Mouse (Mus musculus) liver, embryonic 16.5 days (tissue): ENCODE measurements around the gene Zfp423. TPM values are rescaled to one million over a fixed set of nuclear protein-coding genes. Genes with fewer than 3 reads are reported as not detected.
A peak's percentile ranks its signal among the peaks of the same experiment; 100 is the strongest.

ENCODE experiments used
- ATAC-seq: fragments of 200-750 bp; cut with Nextera tagmentation; 2 replicates; pipeline ENCODE4 v1.8.0; 2017; ENCODE audit warnings: low read depth, mild to moderate bottlenecking, moderate number of reproducible peaks, moderate library complexity
- H3K27ac ChIP-seq: fragments of 300-500 bp; sonication (generic); 2 replicates; pipeline ENCODE4 v1.5.1; 2014; ENCODE audit warnings: mild to moderate bottlenecking, low read length
- H3K27me3 ChIP-seq: fragments of 300-500 bp; sonication (generic); 2 replicates; pipeline ENCODE4 v1.6.1; 2014; ENCODE audit warnings: low read depth, low read length, mixed read lengths; ENCODE audit not compliant: control insufficient read depth, insufficient read depth
- H3K36me3 ChIP-seq: fragments of 300-500 bp; sonication (generic); 2 replicates; pipeline ENCODE4 v1.6.1; 2014; ENCODE audit warnings: mild to moderate bottlenecking; ENCODE audit not compliant: control insufficient read depth, insufficient read depth
- H3K4me1 ChIP-seq: fragments of 300-500 bp; sonication (generic); 2 replicates; pipeline ENCODE4 v1.6.1; 2014; ENCODE audit warnings: low read depth, low read length, mixed read lengths; ENCODE audit not compliant: control insufficient read depth
- H3K4me2 ChIP-seq: fragments of 300-500 bp; sonication (generic); 2 replicates; pipeline ENCODE4 v1.6.1; 2014; ENCODE audit warnings: low read depth, low read length, mixed read lengths
- H3K4me3 ChIP-seq: fragments of 300-500 bp; sonication (generic); 2 replicates; pipeline ENCODE4 v1.5.1; 2014; ENCODE audit warnings: low read depth, mild to moderate bottlenecking, low read length
- H3K9ac ChIP-seq: fragments of 300-500 bp; sonication (generic); 2 replicates; pipeline ENCODE4 v1.6.1; 2014; ENCODE audit warnings: low read depth, low read length
- H3K9me3 ChIP-seq: fragments of 300-500 bp; sonication (generic); replicated peaks from 2 replicates; pipeline ENCODE4 v1.6.1; 2016; ENCODE audit warnings: low read length; ENCODE audit not compliant: control insufficient read depth
- WGBS: fragments of 180-500 bp; shearing (Covaris S2); extraction: QIAGEN DNeasy Blood & Tissue Kit; methylation state at CpG from one replicate; pipeline ENCODE4 v1.1.7; 2014; ENCODE audit not compliant: insufficient replicate concordance; 5-methylcytosine and 5-hydroxymethylcytosine counted together
- polyA plus RNA-seq: library from polyadenylated mRNA; unstranded; fragments of >200 nt; fragmentation: Nextera tagmentation; extraction: Ambion mirVana; gene quantifications from 2 replicates; pipeline ENCODE4 v1.2.1, GENCODE M21; 2015

Gene Zfp423
- polyA plus RNA-seq, 1 experiment from 2014 or later = 0.46 TPM

DNA sequence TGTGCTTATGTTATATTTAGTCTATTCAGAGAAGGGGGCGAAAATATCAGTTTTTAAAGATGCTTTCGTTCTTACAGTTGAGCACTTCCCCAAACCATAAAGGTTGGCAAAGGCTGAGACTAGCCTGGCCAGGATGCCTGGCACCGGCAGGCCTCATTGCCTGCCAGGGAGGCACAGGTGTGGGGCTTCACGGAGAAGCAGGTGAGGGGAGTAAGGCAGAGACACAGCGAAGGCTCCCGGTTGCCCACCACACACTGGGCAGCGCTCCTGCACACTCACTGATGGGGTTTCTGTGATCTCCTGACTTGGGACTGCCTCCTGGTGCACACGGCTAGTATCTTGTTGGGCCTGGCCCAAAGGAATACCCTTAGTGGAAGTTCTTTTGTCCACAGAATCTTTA lies 294.1 kb downstream of the Zfp423 start:
- Histone ChIP-seq H3K27ac (no peak overlapping the region), H3K9ac (no peak overlapping the region), H3K36me3 (no peaks in the 10 kb centered on the region), H3K9me3 (no peaks in the 10 kb centered on the region), H3K4me1 (peaks cover 2% of the 10 kb centered on the region; the same call in 1 of the 2 replicates), H3K4me2 (no peak overlapping the region), H3K27me3 (peaks cover 30% of the 10 kb centered on the region), H3K4me3 (no peak overlapping the region)
- 68% methylated on average over 8 of the region's 8 CpGs for WGBS
- no peak for ATAC-seq

DNA sequence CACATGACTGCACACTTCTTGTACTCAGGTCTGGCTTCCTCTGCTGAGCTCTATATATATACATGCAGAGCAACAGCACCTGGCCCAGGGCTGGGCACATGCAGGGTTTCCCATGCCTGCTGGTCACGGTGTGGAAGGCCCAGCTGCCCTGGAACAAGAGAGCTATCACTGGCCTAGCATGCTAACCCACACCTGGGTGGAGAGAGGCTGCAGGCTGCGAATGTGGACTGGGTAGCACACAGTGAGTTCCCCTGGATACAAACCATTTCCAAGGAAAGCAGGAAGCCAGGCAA lies 295.2 kb downstream of the Zfp423 start:
- Histone ChIP-seq H3K4me2 (no peak overlapping the region), H3K9ac (no peak overlapping the region), H3K27ac (no peak overlapping the region), H3K4me3 (no peak overlapping the region), H3K27me3 (peaks cover 42% of the 10 kb centered on the region), H3K9me3 (no peaks in the 10 kb centered on the region), H3K36me3 (no peaks in the 10 kb centered on the region), H3K4me1 (peaks cover 2% of the 10 kb centered on the region; the same call in 1 of the 2 replicates)
- no peak for ATAC-seq
- 65% methylated on average over 2 of the region's 2 CpGs for WGBS

DNA sequence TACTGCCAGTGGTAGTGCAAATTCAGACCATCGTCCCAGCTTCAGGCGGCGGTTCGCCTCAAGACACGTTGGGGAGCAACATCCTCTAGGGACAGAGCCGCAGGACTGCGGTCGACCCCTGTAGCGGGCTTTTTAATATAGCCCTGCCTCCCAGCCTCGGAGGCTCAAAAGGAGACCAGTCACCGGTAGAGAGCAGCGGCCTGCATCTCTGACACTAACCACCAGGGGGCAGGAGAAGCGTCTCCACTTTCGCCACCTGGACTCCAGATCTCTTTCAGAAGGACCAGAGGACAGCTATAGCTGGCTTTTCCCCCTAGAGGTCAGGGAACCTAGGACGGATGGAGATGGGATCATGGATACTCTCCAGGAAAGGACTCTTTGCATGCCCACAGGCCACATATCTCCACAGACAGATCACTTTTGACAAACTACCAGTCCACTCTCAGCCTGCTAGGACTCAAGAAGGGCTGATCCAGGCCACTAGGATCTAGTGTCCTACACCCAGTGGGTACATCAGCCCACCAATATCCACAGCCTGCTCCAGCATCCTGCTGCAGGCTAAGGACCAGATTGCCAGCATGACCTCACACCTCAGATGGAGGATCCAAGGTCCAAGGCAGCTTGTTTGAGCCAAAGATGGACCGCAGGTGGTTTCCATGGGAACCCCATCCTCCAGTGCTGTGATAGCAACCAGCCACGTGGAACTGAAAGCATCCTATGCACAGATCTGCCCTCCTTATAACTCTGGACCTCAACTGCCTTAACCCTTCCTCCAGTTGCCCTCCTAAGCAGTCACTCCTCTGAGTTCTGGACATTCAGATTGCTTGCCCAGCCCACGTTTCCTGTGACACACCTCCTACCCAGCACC lies 295.8 kb downstream of the Zfp423 start:
- Histone ChIP-seq H3K9ac (no peak overlapping the region), H3K9me3 (no peaks in the 10 kb centered on the region), H3K27me3 (peaks cover 44% of the 10 kb centered on the region), H3K27ac (no peak overlapping the region), H3K4me1 (peaks cover 2% of the 10 kb centered on the region; the same call in 1 of the 2 replicates), H3K36me3 (no peaks in the 10 kb centered on the region), H3K4me2 (0 out of 2 replicates have a peak overlapping the region, but pooled peaks have one; percentile 12), H3K4me3 (no peak overlapping the region)
- ATAC-seq = no peak
- WGBS = 8% methylated on average over 18 of the region's 18 CpGs

DNA sequence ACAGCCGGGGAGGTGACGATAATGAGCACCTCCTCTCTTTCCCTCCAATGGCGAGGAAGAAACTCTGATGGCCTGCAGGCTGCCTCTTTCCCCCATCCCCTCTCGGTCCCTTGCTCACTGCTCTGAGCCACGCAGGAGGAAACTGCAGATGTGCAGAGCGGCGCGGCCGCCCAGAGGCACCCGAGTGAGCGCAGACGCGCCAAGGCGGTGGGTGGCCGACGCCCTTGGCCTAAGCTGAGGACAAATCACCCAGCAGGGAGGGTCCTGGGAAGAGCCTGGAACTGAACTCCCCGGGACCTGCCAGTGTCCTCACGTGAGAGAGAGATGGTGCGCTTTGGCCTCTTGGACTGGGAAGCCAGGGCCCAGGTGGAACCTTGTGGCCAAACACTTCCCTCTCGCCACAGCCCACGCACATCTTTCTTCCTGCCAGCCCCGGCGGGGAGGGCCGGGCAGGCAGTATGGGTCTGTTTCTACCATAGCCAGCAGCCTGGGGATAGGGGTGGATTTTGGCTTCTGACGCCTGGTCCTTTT lies 296.5 kb downstream of the Zfp423 start:
- Histone ChIP-seq H3K9ac (no peak overlapping the region), H3K27ac (no peak overlapping the region), H3K9me3 (no peaks in the 10 kb centered on the region), H3K4me2 (peak overlapping the region; percentile 12; the same call in 1 of the 2 replicates), H3K4me1 (peaks cover 2% of the 10 kb centered on the region; the same call in 1 of the 2 replicates), H3K4me3 (0 out of 2 replicates have a peak overlapping the region, but pooled peaks have one; percentile 18), H3K27me3 (peaks cover 44% of the 10 kb centered on the region), H3K36me3 (no peaks in the 10 kb centered on the region)
- under 1% methylated on average over 25 of the region's 25 CpGs for WGBS
- ATAC-seq = no peak

DNA sequence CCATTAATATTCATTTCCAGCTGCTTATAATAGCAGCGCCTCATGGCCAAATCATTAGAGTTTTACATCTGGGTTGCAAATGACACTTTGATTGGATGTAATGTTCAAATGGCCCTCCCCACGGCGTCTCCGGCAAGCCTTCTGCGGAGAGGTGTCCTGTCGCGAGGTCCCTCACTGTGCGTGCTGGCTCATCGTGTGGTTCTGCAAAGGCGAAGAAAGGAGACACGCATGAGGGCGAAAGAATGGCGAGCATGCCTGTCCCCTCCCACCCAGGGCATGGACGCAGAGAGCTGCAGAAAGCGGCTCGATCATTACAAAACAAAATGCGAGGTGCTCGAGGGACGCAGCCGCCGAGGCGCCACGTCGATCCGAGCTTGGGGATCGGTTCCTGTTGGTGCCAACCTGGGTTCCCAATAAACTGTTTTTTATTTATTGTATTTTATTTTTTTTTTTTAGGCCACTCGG lies 297.1 kb downstream of the Zfp423 start:
- Histone ChIP-seq H3K4me3 (no peak overlapping the region), H3K4me2 (peak overlapping the region; percentile 12; the same call in 1 of the 2 replicates), H3K4me1 (peaks cover 2% of the 10 kb centered on the region; the same call in 1 of the 2 replicates), H3K9me3 (no peaks in the 10 kb centered on the region), H3K27ac (no peak overlapping the region), H3K9ac (no peak overlapping the region), H3K27me3 (peaks cover 44% of the 10 kb centered on the region), H3K36me3 (no peaks in the 10 kb centered on the region)
- no peak for ATAC-seq
- WGBS = 7% methylated on average over 27 of the region's 27 CpGs

DNA sequence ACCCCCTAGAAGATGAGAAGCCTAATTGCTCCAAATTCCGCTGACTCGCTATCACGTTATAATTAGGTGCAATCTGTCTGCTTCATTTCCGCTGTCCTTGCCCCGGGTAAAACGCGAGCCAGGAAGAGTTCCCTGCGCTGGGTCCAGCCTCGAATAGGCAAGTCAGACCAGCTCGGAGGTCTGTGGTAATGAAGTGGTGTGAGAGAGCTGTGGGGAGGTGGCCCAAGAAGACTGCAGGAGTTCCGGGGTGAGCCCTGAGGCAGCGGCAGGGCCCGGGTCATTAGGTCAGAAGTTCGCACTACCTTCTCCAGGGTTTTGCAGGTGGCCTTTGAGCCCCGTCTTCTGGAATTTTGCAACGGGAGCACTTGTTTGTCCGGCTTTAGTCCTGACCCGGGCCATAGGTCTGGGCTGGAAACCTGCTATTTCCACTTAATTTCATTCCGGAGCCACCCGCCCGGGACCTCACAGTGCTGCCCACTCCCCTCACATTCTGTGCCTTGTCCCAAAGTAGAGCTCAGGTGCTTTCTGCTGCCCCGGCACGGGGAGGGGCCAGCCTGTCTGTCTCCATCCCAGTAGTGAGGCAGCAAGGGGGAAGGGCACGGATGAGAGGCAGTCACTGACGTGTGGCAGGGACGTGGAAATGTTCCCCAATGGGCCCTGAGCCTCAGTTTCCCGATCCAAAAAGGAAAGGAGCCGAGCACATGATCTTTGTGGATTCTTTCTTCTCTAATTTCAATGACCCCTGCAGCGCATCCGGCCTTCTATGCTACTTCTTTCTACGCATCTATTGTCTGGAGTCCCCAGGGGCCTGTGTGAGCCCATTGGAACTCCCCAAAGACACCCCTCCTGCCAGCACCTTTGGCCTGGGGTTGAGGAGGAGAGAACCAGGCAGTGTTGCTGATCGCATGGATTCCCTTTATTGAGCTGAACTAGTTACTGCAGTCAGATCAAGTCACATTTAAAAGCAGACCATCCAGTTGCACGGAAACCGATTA lies 298.2 kb downstream of the Zfp423 start:
- 8% methylated on average over 34 of the region's 34 CpGs for WGBS
- H3K4me3 ChIP-seq = no peak overlapping the region
- H3K4me1 ChIP-seq = peaks cover 2% of the 10 kb centered on the region; the same call in 1 of the 2 replicates

DNA sequence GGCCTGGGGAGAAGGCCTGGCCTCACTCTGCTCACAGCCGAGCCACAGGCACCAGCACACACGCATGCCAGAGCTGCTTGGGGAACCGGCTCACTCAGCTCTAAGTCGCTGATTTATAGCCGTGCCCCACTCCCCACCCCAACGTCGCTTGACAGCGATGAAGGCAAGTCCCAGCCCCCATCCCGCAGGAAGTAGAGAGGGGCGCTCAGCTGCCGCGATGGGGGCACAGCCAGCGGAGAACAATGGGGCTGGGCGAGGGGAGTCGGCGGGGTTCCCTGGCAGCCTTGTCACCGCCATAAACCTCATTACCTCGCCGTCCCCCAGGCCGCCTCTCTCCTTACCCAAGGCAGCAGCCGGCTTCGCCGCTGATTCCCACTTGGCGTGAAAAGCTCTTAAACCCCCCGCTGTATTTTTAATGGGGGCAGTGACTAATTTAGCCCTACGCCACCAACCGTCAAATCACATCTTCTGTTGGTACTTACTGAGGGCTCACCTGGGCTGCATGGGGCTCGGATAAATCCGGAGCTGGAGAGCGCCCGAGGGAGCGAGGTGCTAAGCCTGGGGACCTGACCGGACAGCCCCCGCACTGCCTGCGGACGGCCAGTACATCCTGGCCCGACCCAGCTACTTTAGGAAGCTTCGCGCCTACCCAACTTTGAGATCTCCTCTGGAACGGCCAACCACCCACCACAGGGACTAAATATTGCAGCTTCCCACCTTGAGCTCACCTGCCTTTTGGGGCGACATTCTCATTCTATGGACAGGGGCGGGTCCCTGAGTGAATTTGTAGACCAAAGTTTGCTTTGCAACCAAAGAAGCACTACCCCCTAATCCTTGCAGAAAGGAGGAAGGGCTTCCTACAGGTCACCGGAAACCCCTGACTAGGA lies 299.1 kb downstream of the Zfp423 start:
- ATAC-seq = no peak
- peaks cover 44% of the 10 kb centered on the region for H3K27me3 ChIP-seq
- H3K9ac ChIP-seq = no peak overlapping the region
- H3K4me2 ChIP-seq = no peak overlapping the region
- 3% methylated on average over 43 of the region's 43 CpGs for WGBS
- no peak overlapping the region for H3K27ac ChIP-seq
- no peak overlapping the region for H3K4me3 ChIP-seq
- peaks cover 2% of the 10 kb centered on the region; the same call in 1 of the 2 replicates for H3K4me1 ChIP-seq
- no peaks in the 10 kb centered on the region for H3K36me3 ChIP-seq
- no peaks in the 10 kb centered on the region for H3K9me3 ChIP-seq

More for the DNA sequence above, 298.2 kb downstream of the Zfp423 start:
- no peak overlapping the region for H3K9ac ChIP-seq
- no peaks in the 10 kb centered on the region for H3K36me3 ChIP-seq
- H3K9me3 ChIP-seq = no peaks in the 10 kb centered on the region
- H3K4me2 ChIP-seq = no peak overlapping the region
- ATAC-seq = no peak
- peaks cover 44% of the 10 kb centered on the region for H3K27me3 ChIP-seq
- no peak overlapping the region for H3K27ac ChIP-seq

DNA sequence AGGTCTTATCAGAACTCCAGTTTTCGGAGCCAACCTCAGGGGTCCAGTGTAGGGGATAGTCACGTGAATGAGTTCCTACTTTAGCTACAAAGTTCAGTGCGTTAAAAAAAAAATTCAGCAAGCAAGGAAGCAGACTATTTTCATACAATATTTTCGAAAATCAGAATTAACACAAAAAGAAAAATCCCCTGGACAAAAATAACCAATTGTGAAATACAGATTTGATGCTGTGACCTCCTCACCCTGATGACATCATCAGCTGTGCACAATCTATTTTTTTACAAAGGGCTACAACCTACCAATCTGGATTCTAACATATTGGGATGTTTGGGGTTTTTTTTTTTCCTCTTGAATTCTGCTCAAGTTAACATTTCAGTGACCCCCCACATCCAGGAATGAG lies 301.9 kb downstream of the Zfp423 start:
- Histone ChIP-seq H3K27ac (no peak overlapping the region), H3K9ac (no peak overlapping the region), H3K4me3 (no peak overlapping the region), H3K36me3 (no peaks in the 10 kb centered on the region), H3K27me3 (peaks cover 33% of the 10 kb centered on the region), H3K9me3 (no peaks in the 10 kb centered on the region), H3K4me2 (no peak overlapping the region), H3K4me1 (peaks cover 2% of the 10 kb centered on the region; the same call in 1 of the 2 replicates)
- 20% methylated on average over 4 of the region's 4 CpGs for WGBS
- ATAC-seq = no peak
